Mouse (Mus musculus): ENCODE measurements around the gene Hal.
"Not testable (repeated sequence)": the region's sequence is repeated elsewhere in the genome, so short reads cannot be mapped to it uniquely, and the experiment has no call there.

Gene Hal

GRCm38 (mm10) chr10:93517754-93518153 lies 29.2 kb downstream of the Hal start:
- DNase-seq, result no peak

DNA sequence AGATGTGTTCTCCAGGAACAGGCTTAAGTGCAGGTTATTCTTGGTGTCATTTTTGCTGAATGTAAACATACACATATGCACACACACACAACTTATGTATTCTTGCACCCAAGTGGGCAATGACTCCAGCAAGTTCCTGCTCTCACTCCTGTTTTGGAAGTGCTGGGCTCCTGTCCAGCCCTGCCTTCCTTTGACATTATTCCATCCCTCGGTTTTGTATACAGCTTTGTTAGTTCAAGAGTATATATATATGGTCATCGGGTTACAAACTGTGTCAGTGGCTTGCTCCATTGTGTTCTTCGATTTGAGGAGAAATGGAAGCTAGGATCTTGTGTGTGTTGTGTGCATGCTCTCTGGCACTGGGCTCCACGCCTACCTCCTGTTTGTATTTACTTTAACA lies 29.6 kb downstream of the Hal start:
- no peak for DNase-seq

DNA sequence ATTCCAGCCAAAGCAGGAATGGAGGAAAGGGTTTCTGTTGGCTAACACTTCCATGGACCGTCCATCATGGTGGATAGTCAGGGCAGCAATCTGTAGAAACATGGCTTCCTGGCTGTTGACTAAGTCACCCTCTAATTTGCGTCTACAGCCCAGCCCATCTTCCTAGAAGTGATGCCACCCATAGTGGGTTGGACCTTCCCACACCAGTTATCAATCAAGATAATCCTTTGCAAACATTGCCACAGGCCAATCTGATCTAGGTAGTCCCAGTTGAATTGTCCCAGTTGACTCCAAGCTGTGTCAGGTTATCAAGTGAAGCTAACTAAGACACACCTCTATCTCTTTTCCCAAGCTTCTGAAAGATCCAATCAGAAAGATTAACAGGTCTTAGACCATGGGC lies 30.1 kb downstream of the Hal start:
- DNase-seq, result no peak

DNA sequence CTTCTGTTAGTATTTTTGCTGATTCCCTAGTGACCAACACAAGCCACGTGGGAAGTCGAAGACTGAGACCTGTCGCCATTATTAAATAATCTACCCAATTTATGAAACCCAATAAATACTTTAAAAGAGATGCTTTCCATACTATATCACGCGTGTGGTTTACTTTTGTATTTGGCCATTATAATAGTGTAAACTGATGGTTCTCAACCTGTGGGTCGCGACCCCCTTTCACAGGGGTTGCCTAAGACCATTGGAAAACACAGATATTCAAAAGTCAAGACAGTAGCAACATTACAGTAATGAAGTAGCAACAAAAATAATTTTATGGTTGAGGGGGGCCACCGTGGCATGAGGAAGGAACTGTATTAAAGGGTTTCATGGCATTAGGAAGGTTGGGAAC lies 30.6 kb downstream of the Hal start:
- no peak for DNase-seq

DNA sequence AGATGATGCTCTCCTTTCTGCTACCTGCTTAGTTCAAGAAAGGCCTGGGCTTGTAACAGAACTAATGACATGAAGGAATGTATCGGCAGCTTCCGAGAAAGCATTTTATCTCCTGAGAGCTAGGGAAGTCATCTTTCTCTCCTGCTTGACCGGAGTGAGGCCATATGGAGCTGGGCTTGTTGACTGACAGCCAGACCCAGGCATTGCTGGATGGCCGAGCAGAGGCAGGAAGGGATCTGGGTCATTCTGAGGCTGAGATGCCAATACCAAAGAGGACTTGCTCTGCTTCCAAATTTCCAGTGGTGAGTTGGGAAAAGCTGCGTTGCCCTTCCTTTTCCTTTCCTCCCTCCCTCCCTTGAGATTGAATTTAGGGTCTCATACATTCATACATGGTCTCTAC lies 31.2 kb downstream of the Hal start:
- DNase-seq, result peak; percentile 73

DNA sequence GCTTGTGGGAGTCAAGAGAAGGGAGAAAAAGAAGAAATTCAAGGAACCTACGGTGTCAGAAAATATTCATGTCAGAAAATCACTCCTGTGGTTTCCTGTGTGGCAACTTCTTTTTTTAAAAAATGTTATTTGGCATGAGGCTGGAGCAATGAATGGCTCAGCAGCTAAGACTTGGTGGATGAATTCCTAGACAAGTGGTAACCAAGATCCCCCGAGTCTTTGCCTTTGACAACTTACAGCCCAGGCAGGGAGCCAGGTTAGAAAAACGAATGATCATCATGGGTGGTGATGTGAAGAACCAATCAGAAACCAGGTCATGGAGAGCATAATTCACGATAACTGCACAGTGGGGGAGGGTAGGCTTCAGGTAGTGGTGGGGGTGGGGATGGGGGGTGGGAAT lies 32.4 kb downstream of the Hal start:
- no peak for DNase-seq

- DNase-seq, result no peak
Measured at GRCm38 (mm10) chr10:93525329-93525728, 36.8 kb downstream of the Hal start.

DNA sequence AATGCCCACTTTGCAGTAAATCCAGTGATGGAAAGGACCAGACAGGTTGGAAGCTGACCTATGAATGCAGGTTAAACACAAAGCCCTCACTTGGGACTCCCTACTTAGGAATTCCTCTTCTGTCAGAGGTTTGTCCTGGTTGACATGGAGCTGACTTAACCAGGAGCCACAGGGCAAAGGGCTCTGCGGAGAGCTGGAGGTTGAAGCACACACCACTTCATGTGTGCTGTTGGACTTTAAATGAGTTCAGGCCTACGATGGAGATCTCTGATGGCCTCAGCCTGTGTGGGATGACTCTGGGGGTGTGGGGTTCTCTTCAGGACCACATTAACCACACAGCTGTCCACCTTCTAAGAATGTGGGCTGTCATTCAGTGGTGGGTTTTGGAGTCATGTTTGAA lies 49.7 kb downstream of the Hal start:
- DNase-seq, result no peak

GRCm38 (mm10) chr10:93538818-93539217 lies 50.2 kb downstream of the Hal start:
- no peak for DNase-seq

DNA sequence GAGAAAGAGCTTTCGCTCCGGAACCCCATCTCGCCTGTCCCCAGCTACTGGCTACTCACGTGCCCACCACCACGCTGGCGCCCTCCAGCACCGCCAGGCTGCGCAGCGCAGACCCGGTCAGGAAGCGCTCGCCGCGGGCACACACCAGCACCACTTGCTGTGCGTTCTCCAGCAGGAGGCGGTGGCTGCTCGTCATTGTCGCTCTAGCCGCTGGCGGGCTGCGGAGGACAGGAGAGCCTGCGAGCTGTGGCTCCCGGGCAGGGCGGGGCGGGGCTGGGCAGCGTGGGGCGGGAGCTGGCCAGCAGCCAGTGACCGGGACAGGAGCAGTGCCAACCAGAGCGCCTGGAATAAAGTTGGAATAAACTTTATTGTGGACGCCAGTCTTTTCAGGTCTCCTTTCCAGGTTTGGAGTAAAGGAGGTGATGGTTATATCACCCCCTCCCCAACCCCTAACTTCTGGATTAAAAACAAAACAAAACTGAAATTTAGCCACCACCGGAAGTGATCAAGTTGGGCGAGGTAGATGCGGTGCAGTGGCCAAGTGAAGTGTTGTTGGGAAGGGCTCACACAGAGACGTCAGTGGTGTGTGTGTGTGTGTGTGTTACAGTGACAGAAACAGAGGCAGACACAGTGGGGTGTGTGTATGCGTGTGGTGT lies 51.3 kb downstream of the Hal start, which contains the start of gene Amdhd1:
TSS of gene Amdhd1 (minus strand) at position 259 of the 656 bp plus-strand sequence.
- peak; percentile 48 for DNase-seq

DNA sequence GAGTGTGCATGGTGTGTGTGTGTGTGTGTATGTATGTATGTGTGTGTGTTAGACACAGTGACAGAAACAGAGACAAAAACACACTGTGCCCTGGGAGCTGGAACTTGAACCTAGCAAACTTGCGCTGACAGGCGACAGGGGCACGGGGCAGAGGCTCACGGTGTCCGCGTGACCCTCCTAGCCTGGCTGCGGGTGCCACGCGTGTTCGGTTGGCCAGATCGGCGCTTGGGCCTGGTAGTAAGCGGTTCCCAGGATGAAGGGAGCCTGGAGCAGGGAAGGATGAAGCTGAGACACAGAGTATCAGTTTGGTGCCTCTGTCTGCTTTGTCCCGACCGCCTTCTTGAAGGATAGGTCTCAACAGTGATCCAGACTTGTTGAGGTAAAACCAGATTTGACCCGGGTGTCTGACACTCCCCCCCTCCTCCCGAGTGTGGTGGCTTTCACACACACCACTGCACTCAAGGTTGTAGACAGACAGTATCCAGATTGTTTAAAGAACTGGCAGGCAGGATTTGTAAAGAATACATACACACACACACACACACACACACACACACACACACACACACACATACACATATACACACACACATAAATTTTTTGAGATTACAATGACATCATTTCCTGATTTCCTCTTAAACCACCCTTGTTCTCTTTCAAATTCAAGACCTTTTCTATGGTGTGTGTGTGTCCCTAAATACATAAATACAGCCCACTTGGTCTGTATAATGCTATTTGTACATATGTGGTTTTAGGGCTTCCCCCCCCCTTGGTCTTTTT lies 52.1 kb downstream of the Hal start, which contains the start of gene Ccdc38:
TSS of gene Ccdc38 (plus strand) at position 202 of the 780 bp plus-strand sequence.
- DNase-seq, result no peak

DNA sequence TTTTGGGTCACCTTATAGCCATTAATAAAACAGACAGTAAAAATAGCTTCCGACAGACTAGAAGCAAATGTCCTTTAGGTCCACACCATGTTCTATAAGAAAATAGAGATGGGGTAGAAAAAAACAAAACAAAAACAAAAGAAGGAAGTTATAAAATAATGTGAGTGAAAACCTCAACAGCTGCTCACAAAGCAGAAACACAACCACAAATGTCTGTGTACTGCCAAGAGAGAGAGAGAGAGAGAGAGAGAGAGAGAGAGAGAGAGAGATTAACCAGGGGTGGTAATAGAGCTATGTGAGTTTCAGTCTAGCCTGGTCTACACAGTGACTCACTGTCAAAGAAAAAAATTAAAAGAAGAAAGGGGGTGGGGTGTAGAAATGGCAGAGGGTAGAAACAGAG lies 53.0 kb downstream of the Hal start:
- DNase-seq, result no peak

GRCm38 (mm10) chr10:93542356-93542755 lies 53.8 kb downstream of the Hal start:
- DNase-seq, result no peak

- DNase-seq, result no peak
Measured at GRCm38 (mm10) chr10:93543176-93543575, 54.6 kb downstream of the Hal start.

DNA sequence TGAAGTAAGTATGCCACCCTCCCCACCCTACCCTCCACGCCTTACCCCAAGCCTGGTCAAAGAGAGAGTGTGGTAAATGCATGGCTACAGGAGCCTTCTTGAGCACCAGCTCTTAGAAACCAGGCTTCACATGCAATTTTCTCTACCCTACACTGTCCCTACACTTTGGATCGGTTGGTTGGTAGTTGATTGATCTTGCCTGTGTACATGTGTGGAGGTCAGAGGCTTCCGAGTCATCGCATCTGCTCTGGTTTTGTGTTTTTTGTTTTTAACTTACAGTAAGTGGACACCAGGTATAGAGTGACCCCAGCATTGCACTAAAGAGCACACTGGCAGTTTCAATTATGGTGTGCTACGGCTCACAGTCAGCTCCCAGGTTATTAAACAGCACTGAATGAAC lies 55.6 kb downstream of the Hal start:
- no peak for DNase-seq

DNA sequence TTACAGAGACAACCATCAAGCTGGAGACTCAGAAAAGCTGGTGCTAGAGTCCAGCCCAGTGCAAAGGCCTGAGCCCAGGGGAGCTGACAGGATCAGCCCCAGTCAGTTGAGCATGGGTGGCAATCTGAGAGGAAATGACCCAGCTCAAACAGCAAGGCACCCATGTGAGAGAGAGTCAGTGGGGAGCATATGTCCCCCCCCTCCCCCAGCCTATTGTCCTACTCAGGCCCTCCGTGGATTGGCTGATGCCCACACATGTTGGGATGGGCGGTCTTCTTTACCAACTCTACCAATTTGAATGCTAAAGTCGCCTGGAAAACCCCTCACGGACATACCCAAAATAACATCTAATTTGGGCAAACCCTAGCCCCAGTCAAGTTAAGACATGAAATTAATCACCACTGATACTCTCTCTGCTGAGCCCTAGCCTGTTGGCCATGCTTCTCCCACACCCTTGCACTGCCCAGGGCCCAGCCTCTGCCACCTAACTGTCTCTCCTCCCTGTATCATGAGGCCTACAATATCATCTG lies 59.2 kb downstream of the Hal start:
- DNase-seq, result no peak

DNA sequence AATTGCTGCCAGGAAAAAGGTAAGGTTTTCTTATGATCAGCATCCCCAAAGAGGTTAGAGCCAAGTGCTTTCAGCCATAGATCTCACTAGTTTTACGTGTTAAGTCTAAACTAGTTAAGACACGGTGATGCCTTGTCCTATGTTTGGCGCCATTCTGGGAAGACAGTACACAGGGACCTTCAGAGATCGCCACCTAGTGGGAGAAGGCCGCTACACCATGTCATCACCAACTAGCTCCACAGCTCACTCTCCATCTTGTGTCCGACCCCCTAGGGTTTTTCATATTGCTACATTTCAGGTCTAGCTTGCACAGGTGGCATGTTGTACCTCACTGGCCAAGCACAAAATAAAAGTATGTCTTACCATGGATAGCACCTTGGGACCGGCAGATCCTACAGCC lies 60.4 kb downstream of the Hal start:
- peak; percentile 83 for DNase-seq

DNA sequence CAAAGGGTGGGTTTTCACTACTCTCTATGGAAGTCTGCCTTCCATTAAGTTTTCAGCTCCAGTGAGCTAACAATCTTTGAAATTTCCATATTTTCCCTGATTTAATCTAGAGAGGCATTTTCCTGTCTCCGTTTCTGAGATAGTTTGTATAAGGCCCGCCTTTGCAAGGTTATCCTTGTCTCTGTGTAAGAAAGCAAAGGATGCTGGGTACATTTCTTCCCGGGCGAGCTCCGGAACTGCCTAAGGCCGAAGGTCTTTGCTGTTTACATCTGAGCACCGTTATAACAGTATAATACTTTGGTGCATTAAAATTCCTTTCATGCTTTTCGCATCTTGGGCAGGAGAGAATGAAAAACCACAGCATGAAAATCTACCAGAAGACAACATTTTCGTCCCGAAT lies 61.3 kb downstream of the Hal start:
- DNase-seq, result no peak

- DNase-seq, result no peak
Measured at GRCm38 (mm10) chr10:93552596-93552995, 64.0 kb downstream of the Hal start.

DNA sequence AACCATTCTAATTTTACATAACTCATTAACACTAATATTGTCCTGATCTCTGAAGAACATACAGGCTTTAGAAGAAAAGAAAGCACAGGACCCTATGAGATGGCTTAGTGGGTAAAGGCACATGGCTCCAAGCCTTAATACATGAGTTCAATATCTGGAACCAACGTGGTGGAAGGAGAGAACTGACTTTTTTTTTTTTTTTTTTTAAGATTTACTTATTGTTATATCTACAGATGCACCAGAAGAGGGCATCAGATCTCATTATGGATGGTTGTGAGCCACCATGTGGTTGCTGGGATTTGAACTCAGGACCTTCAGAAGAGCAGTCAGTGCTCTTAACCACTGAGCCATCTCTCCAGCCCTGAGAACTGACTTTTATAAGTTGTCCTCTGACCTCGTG lies 69.4 kb downstream of the Hal start:
- DNase-seq, result not testable (repeated sequence)

DNA sequence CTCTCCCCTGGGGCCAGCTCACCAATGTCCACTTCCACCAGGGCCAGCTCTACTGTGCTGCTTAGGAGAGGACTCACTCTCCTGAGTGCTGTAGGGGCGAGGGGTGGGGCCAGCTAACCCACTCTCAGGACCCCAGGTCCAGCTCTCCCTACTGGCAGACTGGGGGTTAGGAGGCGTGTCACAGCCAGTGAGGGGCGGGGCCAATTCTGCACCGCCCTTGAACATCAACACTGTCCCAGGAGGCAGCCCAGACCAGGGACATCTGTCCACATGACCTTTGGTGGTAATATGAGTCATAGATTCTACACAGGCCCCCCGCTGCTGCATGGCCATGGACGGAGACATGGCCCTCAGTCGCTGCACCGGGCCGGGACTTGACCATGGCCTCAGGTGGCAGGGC lies 71.2 kb downstream of the Hal start:
- no peak for DNase-seq

- DNase-seq, result no peak
Measured at GRCm38 (mm10) chr10:93564518-93565090, 76.0 kb downstream of the Hal start.

DNA sequence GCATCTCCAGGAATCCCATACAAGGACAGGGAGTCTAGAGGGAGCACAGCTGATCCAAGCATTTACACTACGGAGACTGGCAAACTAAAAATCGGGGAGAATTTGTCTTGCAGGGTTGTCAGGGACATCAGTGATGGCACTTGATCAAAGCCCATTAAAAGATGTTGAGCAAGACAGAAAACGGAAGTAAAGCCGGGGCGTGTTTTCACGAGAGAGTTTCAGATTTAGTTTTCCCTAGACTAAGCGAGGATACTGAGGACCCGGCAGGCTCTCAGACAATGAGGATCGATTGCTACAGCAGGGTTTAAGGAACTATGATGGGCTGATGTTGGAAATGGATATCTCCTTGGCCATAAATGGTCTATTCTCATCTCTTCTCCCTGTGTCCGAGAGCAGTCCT lies 78.5 kb downstream of the Hal start:
- no peak for DNase-seq
